Mouse (Mus musculus) testis, adult 2 months (tissue): ENCODE results near the gene Ehd1.

Experiments
- CTCF ChIP-seq: fragments of 200-500 bp; IDR thresholded peaks from 2 replicates; pipeline ENCODE4 v1.5.1; 2012; ENCODE audit warnings: low read depth, mild to moderate bottlenecking, inconsistent platforms, low read length, moderate library complexity; ENCODE audit not compliant: control insufficient read depth, insufficient read depth, insufficient replicate concordance
- POLR2A ChIP-seq: fragments of 200-500 bp; IDR thresholded peaks from 2 replicates; pipeline ENCODE4 v1.6.1; 2012; ENCODE audit warnings: low read depth, mild to moderate bottlenecking, inconsistent platforms, low read length, moderate library complexity; ENCODE audit not compliant: control insufficient read depth

DNA sequence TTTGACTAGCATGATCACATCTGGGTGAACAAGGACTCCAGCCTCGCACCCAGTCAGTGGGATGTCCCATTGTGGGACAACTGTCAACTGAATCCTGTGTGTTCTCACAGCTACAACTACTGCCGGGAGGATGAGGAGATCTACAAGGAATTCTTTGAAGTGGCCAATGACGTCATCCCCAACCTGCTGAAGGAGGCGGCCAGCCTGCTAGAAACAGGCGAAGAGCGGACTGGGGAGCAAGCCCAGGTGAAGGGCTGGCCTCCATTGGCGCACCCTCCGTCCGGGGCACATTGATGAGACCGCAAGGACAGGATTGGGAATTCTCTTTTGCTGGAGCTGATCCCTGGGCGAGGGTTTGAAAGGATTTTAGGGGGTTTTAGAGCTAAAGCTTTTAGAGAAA, 62.2 kb downstream of the Ehd1 start:
- TF ChIP-seq CTCF (no peak), POLR2A (no peak)
